Mouse (Mus musculus) monocyte, adult 5-6 weeks (primary cell): ENCODE data around the gene Tbxa2r. TPM values are rescaled to one million over a fixed set of nuclear protein-coding genes. Genes with fewer than 3 reads are reported as not detected.

Experiments
- ATAC-seq: fragments of 153-309, 156-312 bp; replicated peaks from 2 replicates; pipeline ENCODE4 v1.8.0; 2017; ENCODE audit warnings: mild to moderate bottlenecking; ENCODE audit not compliant: low TSS enrichment, insufficient number of reproducible peaks, severe bottlenecking, poor library complexity, low FRiP score
- total RNA-seq: library from RNA; stranded (forward); fragments of 200-1000, 200-491, 200-594 nt; gene quantifications from 3 replicates; pipeline ENCODE4 v1.2.3, GENCODE M21; 2017

Gene Tbxa2r
- total RNA-seq, 1 experiment from 2014 or later = not detected

DNA sequence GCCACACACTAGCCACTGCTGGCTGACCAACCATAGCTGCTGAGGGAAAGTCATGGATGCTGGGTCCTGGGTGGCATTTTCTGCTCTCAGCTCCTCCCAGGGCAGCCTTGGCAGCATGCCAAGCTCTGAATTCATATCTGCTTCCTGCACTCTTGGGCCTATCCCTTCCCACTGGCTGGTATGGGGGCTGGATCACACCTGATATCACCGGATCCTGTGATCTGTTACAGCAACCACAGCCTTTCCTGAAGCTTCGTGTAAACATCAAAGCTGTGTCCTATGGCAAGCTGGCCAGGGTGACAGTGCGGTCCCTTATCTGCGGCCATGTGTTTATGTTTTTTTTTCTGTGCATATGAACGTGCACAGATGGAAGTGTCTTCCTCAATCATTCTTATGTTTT is 53.5 kb downstream of the Tbxa2r start:
- no peak for ATAC-seq

GRCm38 (mm10) chr10:81383802-81384604 is 55.5 kb downstream of the Tbxa2r start, which contains the start of the genes Dohh and Gm48551:
Gene Dohh, plus strand, starts transcription at chr10:81384428.
Gene Gm48551, plus strand, starts transcription at chr10:81384466.
- peak; percentile 83 for ATAC-seq

- 0 out of 2 replicates have a peak, but pooled peaks have one; percentile 7 for ATAC-seq
These were observed 56.1 kb downstream of the Tbxa2r start for GRCm38 (mm10) chr10:81384605-81384982.

Other genes with a start within 250 kb of the Tbxa2r start
- 0.39 TPM in 1 of 3 replicates, not detected in the others for gene Creb3l3, start 229.9 kb upstream of the Tbxa2r start, total RNA-seq
- 62.4 to 77.3 TPM (median 66.5 TPM) in 3 replicates for gene Map2k2, start 222.8 kb upstream of the Tbxa2r start, total RNA-seq
- gene Zbtb7a, start 193.5 kb upstream of the Tbxa2r start, total RNA-seq = 28.4 to 40.6 TPM (median 30.5 TPM) in 3 replicates
- 13.0 to 24.9 TPM (median 21.2 TPM) in 3 replicates for gene Pias4, start 160.8 kb upstream of the Tbxa2r start, total RNA-seq
- 1,029 to 1,258 TPM (median 1,077 TPM) in 3 replicates for gene Eef2, start 152.1 kb upstream of the Tbxa2r start, total RNA-seq
- 30.4 to 45.3 TPM (median 37.3 TPM) in 3 replicates for gene Dapk3, start 145.7 kb upstream of the Tbxa2r start, total RNA-seq
- 0.49 TPM in 1 of 3 replicates, not detected in the others for gene 4930442H23Rik, start 144.9 kb upstream of the Tbxa2r start, total RNA-seq
- not detected in 3 replicates for gene Nmrk2, start 126.7 kb upstream of the Tbxa2r start, total RNA-seq
- gene Atcay, start 97.9 kb upstream of the Tbxa2r start, total RNA-seq = not detected in 3 replicates
- 0.10 to 0.58 TPM in 2 of 3 replicates, not detected in the other for gene Zfr2, start 95.6 kb upstream of the Tbxa2r start, total RNA-seq
- 10.2 to 29.6 TPM (median 11.9 TPM) in 3 replicates for gene Matk, start 75.8 kb upstream of the Tbxa2r start, total RNA-seq
- 77.4 to 89.3 TPM (median 78.0 TPM) in 3 replicates for gene Mrpl54, start 61.8 kb upstream of the Tbxa2r start, total RNA-seq
- gene Apba3, start 61.8 kb upstream of the Tbxa2r start, total RNA-seq = 8.9 to 13.4 TPM (median 11.5 TPM) in 3 replicates
- 2.6 to 8.9 TPM (median 3.0 TPM) in 3 replicates for gene Tjp3, start 37.1 kb upstream of the Tbxa2r start, total RNA-seq
- gene Pip5k1c, start 35.8 kb upstream of the Tbxa2r start, total RNA-seq = 47.3 to 69.4 TPM (median 50.3 TPM) in 3 replicates
- gene Cactin, start 7.6 kb upstream of the Tbxa2r start, total RNA-seq = 24.5 to 34.3 TPM (median 25.5 TPM) in 3 replicates
- not detected in 3 replicates for gene Gipc3, start 14.5 kb downstream of the Tbxa2r start, total RNA-seq
- gene Hmg20b, start 21.7 kb downstream of the Tbxa2r start, total RNA-seq = 28.8 to 40.1 TPM (median 38.7 TPM) in 3 replicates
- 5.3 to 9.6 TPM (median 6.3 TPM) in 3 replicates for gene Mfsd12, start 28.8 kb downstream of the Tbxa2r start, total RNA-seq
- gene 4930404N11Rik, start 37.1 kb downstream of the Tbxa2r start, total RNA-seq = 1.4 to 2.4 TPM in 2 of 3 replicates, not detected in the other
- gene Fzr1, start 49.8 kb downstream of the Tbxa2r start, total RNA-seq = 8.2 to 12.9 TPM (median 11.7 TPM) in 3 replicates
- 18.6 to 22.3 TPM (median 20.9 TPM) in 3 replicates for gene Dohh, start 55.7 kb downstream of the Tbxa2r start, total RNA-seq
- gene Gm48551, start 55.7 kb downstream of the Tbxa2r start, total RNA-seq = 2.3 to 3.7 TPM in 2 of 3 replicates, not detected in the other
- gene Gm48552, start 60.3 kb downstream of the Tbxa2r start, total RNA-seq = not detected in 3 replicates
- gene Smim24, start 64.3 kb downstream of the Tbxa2r start, total RNA-seq = 3.9 to 7.9 TPM (median 6.3 TPM) in 3 replicates
- 4.1 to 7.6 TPM (median 5.1 TPM) in 3 replicates for gene Nfic, start 126.9 kb downstream of the Tbxa2r start, total RNA-seq
- 0.32 TPM in 1 of 3 replicates, not detected in the others for gene Celf5, start 154.0 kb downstream of the Tbxa2r start, total RNA-seq
- 42.6 to 86.4 TPM (median 79.6 TPM) in 3 replicates for gene Ncln, start 167.7 kb downstream of the Tbxa2r start, total RNA-seq
- gene S1pr4, start 171.4 kb downstream of the Tbxa2r start, total RNA-seq = 20.5 to 50.8 TPM (median 33.5 TPM) in 3 replicates
- 20.3 to 41.0 TPM (median 29.4 TPM) in 3 replicates for gene Gna15, start 195.5 kb downstream of the Tbxa2r start, total RNA-seq
- 2.2 to 17.5 TPM (median 15.1 TPM) in 3 replicates for gene Gna11, start 216.5 kb downstream of the Tbxa2r start, total RNA-seq
- gene Aes, start 230.8 kb downstream of the Tbxa2r start, total RNA-seq = 129 to 254 TPM (median 141 TPM) in 3 replicates
- gene Tle2, start 245.8 kb downstream of the Tbxa2r start, total RNA-seq = 2.0 to 3.2 TPM (median 2.7 TPM) in 3 replicates